Mouse (Mus musculus) olfactory bulb, adult 2 months (tissue): ENCODE measurements around the gene Slc16a10.

Source experiments
- CTCF ChIP-seq: fragments of 200-500 bp; IDR thresholded peaks from 2 replicates; pipeline ENCODE4 v1.5.1; 2012; ENCODE audit warnings: low read depth, mild to moderate bottlenecking, low read length, moderate library complexity; ENCODE audit not compliant: insufficient read depth
- POLR2A ChIP-seq: fragments of 200-500 bp; IDR thresholded peaks from 2 replicates; pipeline ENCODE4 v1.6.1; 2012; ENCODE audit warnings: mild to moderate bottlenecking, low read depth, low read length, moderate library complexity; ENCODE audit not compliant: insufficient read depth

- TF ChIP-seq CTCF, result no peak
- TF ChIP-seq POLR2A, result no peak
Measured at GRCm38 (mm10) chr10:40030716-40031115, 111.3 kb downstream of the Slc16a10 start.
